Mouse (Mus musculus): ENCODE measurements around the gene Kif1a.

Gene Kif1a

GRCm38 (mm10) chr1:93098956-93099355 is 2.8 kb downstream of the Kif1a start:
- no peak for DNase-seq (ENCODE audit: low spot score in 2 of 2)

DNA sequence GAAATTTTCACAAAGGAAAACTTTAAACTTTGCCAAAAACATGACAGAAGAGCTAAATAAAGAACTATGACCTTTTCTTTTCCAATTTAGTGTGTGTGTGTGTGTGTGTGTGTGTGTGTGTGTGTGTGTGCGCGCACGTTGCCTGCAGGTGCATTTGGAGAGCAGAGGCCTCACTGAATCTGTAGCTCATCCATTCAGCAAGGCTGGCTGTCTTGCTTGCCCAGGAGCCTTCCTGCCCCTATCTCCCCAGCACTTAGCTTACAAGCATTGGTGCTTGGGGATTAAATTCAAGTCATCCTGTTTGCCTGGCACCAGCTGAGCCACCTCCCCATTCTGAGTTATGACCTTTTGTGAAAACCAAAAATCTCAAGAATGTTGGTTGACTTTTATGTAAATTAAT is 9.2 kb downstream of the Kif1a start:
- DNase-seq (ENCODE audit: low spot score in 2 of 2) = no peak

DNA sequence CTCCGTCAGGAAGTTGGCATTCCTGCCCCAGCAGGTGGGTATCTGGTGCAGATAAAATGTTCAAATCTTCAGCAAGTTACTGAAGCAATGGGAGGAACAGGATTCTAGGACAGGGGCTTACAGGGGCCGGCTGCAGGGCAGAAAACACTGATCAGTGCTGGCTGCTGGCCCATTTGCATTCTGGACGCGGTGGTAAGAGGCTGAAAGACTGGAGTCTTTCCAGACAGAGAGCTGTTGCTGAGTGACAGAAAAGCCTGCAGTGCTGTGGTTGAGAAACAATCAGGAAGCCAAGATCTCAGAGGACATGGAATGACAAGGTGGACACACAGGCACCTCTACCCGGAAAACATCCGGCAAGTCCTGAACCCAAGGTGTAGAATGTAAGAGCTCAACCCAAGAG is 16.6 kb downstream of the Kif1a start:
- DNase-seq (ENCODE audit: low spot score in 2 of 2) = no peak

DNA sequence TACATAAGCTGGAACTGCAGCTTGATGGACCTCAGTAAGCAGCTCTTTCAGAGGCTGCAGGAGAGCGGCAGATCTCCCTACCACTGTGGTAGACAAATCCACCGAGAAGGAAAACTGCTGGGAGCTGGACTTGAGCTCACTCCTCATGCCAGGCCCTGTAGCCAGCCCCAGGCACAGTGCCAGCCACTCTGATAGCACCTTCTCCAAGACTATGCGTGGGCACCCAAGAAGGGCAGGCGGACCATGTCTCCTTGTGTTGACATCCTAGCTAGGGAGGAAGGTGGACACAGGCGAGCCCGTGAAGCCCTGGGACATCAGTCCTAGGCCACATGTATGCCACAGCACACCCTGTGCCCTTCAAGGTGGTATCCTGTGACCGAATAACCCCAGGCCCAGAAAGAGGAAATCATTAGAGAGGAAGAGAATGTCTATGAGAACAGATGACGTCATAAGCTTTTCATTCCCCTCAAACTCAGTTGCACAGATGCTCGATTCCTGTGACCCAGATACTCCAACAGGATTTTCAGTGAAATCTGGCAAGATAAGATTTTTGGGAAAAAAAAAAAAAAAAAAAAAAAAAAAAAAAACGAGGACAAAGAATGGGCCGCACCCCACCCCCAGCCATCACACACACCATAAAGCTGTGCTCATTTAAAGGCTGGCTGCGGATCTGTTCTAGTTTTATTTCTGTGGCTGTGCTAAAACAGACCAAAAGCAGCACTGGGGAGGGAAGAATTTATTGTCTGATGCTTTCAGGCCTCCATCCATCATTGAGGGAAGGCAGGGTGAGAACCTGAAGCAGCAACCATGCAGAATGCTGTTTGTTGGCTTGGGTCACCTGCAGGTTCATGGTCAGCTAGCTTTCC is 18.1 kb downstream of the Kif1a start:
- DNase-seq (ENCODE audit: low spot score in 2 of 2) = no peak

GRCm38 (mm10) chr1:93082121-93082520 is 19.6 kb downstream of the Kif1a start:
- no peak for DNase-seq (ENCODE audit: low spot score in 2 of 2)

DNA sequence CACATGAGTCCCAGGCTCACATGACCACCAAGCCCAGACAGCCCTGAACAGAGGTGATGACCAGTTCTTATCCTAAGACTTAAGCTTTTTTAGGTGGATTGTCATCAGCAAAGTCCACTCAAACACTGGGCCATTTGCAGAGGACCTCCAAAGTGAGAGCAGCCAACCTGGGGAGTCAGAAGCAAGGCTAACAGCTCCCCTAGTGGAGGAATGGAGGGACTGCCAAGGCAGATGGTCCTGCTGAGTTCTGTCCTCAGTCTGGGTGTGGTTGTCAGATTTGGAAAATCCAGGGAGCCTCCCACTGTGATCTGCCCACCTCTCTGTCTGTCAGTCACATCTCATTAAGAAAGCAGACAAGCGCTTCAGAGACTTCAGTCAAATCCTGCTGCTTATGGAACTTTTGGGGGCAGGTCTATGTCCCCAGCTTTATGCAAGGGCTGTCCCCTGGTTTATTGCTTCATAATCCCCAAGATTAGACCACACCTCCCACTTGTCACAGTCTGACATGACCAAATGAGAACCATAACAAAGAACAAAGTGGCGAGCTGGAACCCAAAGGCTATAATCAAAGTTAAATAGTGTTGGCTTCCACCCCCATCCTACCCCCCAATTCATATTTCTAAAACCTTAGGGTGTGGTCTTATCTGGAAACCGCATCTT is 20.7 kb downstream of the Kif1a start:
- DNase-seq (ENCODE audit: low spot score in 2 of 2) = no peak

DNA sequence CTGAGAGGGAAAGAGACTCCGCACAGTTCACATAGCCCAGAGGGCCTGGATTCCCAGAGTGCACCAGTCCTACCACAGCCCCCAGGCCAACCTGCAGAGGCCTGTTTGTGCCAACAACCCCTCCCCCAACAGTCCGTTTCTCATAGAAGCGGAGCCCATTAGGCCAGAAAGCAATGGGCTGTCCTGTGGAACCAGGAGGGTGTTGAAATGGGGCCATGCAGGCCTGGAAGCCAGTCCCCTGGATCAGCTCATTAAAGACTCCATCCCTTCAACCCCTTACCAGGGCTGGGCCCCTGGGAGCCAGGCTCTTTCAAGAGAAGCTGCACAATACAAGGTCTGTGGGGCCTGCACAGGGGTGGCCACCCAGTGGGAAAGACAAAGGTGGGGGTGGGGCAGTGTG is 22.1 kb downstream of the Kif1a start:
- DNase-seq (ENCODE audit: low spot score in 2 of 2) = no peak

DNA sequence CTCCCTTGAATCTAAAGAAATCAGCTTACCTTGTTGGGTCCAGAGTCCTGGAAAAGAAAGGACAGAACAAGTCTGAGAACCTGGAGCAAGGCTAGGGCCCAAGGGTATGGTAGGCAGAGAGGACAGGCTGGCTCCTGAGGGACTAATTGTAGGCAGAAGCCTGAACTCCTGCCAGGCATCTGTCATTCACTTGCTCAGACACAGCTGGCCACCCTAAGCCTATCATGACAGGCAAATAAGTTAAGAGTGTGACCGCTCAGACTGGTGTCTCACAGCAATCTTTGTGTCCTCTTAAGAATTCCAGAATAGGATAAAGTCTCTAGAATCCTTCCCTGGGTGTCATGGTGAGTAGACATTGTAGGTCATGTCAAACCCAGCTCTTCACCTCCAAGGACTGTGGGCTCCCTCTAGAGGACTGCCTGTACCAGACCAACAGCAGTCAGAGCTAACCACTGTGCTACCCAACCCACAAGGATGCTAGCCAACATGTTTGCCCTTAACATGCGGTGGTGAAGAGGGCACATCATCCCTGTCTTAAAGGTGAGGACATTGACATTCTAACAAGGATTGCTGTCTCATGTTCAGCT is 29.4 kb downstream of the Kif1a start:
- DNase-seq (ENCODE audit: low spot score in 2 of 2) = no peak

DNA sequence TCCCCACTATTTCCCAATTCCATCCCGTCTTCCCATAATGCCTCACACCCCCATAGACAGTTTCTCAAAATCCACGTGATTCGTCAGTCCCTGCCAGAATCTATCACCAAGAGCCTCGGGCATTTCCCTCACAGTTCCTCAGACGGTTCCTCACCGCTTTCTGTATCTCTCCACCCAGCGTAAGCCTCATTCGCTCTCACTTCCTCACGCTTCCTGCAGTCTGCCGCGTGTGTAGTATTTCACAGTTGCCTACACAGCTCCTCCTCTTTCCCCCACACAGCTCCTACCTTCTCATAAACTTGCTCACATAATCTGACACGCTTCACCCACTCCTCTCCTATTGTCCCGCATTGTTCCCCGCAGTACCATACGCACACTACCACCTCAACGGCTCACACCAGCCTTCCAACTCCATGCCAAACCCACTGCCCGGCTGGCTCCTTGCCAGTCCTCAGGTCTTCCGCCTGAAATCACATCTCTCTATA is 30.2 kb downstream of the Kif1a start:
- peak in 1 of 2 experiments; percentile 26 for DNase-seq (ENCODE audit: low spot score in 2 of 2)

DNA sequence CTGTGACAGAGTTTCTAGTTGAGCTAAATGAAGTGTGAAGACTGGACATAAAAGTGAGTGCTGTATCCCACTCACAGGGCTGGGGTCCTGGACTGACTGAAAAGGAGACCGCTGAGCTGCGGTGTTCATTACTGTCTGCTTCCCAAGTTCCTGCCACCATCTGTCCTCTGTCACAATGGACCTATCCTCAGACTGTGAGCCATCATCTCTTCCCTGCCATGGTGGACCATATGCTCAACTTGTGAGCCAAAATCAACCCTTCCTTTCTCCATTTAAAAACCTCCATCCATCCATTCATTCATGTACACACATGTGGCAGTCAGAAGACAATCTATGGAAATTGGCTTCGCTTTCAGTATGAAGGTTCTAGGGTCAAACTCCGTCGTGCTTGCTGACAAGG is 30.9 kb downstream of the Kif1a start:
- no peak for DNase-seq (ENCODE audit: low spot score in 2 of 2)

GRCm38 (mm10) chr1:93068553-93068952 is 33.2 kb downstream of the Kif1a start:
- DNase-seq (ENCODE audit: low spot score in 2 of 2) = no peak

DNA sequence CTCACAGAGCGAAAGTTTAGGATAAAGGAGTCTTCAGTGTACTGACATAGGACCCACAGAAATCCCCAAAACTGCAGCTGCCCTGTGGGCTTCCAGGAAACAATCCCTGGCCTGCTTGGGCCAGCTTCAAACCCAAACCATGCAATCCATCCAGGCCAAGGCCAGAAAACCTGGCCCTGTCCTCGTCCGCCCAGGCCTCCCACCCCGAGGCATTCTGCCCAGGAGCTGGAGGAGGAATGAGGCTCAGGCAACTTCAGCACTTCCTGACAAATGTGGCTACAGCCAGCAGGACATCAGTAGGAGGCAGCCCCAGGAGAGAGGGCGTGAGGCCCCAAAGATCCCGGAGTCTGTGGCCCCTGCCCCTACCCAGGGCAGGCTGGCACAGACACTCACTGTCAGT is 36.1 kb downstream of the Kif1a start:
- no peak for DNase-seq (ENCODE audit: low spot score in 2 of 2)

GRCm38 (mm10) chr1:93063694-93064093 is 38.1 kb downstream of the Kif1a start:
- no peak for DNase-seq (ENCODE audit: low spot score in 2 of 2)

GRCm38 (mm10) chr1:93051124-93051833 is 50.5 kb downstream of the Kif1a start:
- DNase-seq (ENCODE audit: low spot score in 2 of 2) = no peak

DNA sequence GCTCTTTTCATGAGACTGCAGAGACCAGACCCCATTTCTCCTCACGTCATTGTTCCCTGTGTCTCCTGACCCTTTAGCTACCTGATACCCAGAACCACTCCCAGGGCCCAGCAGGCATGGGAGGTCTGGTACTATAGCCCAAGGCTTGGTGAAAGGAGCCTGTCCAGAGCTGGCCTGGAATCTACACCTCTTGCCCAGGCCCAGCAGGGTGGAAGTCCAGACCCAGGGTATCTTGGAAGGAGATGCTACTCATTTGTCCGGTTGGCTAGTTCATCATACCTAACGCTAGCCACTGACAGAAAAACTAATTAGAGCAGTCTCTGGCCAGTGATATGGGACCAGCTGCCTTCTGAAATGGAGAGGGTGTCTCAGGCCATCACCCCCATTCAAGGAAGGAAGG is 51.7 kb downstream of the Kif1a start:
- DNase-seq (ENCODE audit: low spot score in 2 of 2) = no peak

DNA sequence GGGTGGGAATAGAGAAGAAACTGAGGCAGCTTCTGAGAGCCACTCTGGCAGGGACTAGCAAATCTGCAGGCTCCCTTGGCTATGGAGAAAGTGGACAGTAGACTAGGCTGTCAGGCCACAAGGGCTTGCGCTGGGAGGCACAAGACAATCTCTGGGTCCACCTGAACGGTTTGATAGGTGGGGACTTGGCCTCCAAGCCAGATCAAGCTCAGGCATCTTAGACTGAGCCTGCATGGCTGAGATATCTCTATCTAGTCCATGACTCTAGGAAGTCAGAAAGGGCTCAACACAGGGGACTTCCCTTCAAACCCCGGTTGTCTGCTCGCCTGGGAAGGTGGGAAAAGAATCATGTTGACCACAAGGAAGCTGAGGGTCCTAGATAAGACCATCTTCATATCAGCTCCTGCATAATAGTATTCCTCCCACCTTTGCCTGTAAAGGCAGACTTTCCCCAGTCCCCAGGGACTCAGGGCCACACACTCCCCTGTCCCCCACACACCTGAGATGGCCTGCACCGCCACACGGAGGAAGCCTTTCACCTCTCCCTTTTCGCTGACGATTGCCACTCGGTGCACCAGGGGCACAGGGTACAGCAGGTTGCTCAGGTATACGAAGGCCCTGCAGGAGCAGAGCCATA is 55.5 kb downstream of the Kif1a start:
- DNase-seq (ENCODE audit: low spot score in 2 of 2) = no peak

GRCm38 (mm10) chr1:93035981-93036380 is 65.8 kb downstream of the Kif1a start:
- DNase-seq (ENCODE audit: low spot score in 2 of 2) = no peak

GRCm38 (mm10) chr1:93033989-93034388 is 67.8 kb downstream of the Kif1a start:
- no peak for DNase-seq (ENCODE audit: low spot score in 2 of 2)

GRCm38 (mm10) chr1:93031199-93031598 is 70.6 kb downstream of the Kif1a start:
- DNase-seq (ENCODE audit: low spot score in 2 of 2) = no peak

DNA sequence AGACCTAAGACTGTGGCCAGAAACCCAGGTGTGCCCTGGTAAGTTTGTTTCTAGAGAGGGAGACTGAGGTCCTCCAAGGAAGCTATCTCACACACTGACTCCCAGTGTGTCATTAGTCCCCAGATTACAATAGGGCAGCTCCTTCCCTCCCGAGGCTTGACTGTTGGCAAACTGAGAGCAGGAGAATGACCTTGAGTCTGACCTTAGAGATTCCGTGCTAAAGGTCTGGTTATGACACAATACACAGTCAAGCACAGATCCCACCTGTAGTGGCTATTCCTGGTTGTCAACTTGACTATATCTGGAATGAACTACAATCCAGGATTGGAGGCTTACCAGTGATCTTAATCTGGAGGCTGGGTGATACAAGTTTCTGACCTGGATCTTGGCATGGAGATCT is 71.7 kb downstream of the Kif1a start:
- DNase-seq (ENCODE audit: low spot score in 2 of 2) = no peak

GRCm38 (mm10) chr1:93029387-93029786 is 72.4 kb downstream of the Kif1a start:
- DNase-seq (ENCODE audit: low spot score in 2 of 2) = no peak

GRCm38 (mm10) chr1:93026600-93026999 is 75.2 kb downstream of the Kif1a start:
- no peak for DNase-seq (ENCODE audit: low spot score in 2 of 2)

Measured in spleen, postnatal 36 days (tissue).